Mouse (Mus musculus) lung, postnatal 10 days (tissue): ENCODE measurements around the gene Naa35.
A peak's percentile ranks its signal among the peaks of the same experiment; 100 is the strongest.

Experiments
- DNase-seq: peaks from one replicate; pipeline ENCODE4 v3.0.0; 2021

Gene Naa35

DNA sequence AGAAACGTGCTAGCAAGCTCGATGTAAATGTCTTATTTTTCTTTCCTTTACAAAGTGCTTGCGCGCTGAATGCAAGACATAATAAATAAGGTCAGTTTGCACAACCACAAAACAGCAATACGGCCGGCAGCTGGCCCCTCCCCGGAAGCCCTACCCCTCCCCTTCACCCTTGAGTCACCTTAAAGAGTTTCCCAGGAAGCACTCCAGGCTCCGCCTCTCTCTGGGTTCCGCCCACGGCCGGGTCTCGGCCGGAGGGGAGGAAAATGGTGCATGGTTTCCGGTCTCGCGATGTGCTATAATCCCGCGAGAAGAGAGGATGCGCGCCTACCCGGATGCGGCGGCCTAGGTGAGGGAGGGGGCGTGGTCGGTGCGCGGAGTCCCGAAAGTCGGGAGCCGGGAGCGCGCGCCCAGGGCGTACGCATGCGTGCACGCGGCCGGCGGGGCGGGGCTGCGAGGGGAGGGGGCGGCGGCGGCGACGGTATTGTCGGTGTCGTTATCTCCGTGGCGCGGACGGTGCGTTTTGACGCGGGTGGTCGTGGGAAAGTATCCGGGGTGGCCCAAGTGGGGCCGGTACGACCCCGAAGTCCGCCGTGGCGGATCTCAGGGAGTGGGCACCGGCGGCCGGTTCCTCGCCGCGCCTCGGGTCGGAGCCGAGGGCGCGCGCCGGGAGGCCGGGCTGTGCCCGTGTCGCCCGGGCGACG is at the start of gene Naa35, which contains the start of gene Agtpbp1:
TSS of gene Naa35 (plus strand) at position 313 of the 701 bp plus-strand sequence.
TSS of gene Agtpbp1 (minus strand) at position 281 of the 701 bp plus-strand sequence.
- peak; percentile 100 for DNase-seq

- DNase-seq = no peak
These were observed 49.3 kb upstream of the Naa35 start for GRCm38 (mm10) chr13:59535746-59536145.

DNA sequence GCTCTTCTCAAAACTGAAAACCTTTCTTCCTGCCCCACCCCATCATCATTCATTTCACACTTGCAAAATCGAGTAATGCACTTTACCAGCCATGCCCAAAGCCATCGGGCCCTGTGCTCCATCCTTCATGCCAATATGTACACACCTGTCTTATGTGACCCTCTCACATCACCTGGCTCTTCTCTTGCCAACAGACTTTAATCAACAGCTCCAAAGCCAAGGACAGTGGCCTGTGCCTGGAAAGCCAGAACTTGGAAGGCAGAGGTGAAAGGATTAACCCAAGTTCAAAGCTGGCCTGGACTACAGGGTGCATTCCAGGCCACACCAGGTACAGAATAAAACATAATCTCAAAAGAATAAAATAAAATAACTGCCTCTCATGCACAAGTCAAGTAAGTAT is 48.4 kb upstream of the Naa35 start:
- no peak for DNase-seq

GRCm38 (mm10) chr13:59538661-59539060 is 46.4 kb upstream of the Naa35 start:
- no peak for DNase-seq

DNA sequence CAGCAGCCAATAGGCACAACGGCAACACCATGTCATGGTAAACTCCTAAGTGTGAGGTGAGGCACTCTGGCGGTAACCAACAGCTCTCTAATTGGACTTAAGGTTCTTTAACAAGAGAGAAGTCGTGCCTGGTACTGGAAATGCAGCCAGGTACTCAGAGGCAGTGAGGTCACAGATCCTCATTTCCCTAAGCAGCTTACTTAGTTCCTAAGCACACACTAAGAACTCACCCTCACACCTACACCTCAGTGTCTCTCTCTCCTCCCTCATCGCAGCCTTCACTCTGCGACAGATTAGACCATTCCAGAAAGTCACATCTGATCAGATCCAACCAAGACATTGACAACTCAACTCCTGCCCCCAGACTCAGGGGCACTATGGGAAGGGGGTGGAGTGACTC is 45.0 kb upstream of the Naa35 start:
- DNase-seq = no peak

- DNase-seq = no peak
These were observed 42.6 kb upstream of the Naa35 start for GRCm38 (mm10) chr13:59542411-59542810.

DNA sequence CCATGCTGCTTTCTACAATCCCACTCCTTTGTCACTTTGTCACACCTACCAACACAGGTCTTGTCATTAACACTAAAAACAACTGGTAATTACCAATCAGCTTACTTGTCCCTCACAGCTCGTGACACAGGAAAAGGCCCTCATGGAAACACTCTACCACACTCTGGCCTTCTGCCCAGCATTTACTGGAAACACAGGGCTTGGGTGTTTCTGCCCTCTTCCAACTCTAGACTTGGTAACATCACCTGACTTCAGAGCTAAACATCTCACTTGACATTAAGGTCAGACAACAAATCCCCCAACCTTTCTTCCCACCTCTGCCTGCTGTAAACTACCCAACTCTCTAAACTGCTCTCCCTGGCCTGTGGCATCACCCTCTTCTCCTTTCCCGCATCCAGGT is 38.0 kb upstream of the Naa35 start:
- peak; percentile 52 for DNase-seq

GRCm38 (mm10) chr13:59547716-59548115 is 37.3 kb upstream of the Naa35 start:
- DNase-seq = peak; percentile 68

DNA sequence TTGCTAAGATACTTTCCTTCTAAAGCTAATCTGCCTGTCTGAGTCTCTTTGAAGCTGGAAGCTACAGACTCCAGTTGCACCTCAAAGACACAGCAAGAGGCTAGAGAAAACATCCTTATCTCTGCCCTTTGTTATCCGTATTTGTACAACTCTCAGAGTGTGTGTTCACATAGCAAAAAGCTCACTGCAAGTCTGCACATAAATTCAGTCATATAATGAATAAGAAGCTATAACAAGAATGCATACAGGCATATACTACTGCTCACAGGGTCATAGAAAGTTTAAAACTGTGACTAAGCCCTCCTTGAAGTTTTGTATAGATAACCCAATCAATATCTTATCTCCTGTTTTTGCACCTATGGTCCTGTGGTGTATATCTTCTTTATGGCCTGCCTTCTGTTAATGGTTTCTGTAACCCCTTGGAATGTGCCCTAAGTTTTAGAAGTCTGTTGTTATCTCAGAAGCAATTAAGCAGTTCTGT is 35.7 kb upstream of the Naa35 start:
- DNase-seq = no peak

GRCm38 (mm10) chr13:59552286-59552685 is 32.8 kb upstream of the Naa35 start:
- DNase-seq = no peak

DNA sequence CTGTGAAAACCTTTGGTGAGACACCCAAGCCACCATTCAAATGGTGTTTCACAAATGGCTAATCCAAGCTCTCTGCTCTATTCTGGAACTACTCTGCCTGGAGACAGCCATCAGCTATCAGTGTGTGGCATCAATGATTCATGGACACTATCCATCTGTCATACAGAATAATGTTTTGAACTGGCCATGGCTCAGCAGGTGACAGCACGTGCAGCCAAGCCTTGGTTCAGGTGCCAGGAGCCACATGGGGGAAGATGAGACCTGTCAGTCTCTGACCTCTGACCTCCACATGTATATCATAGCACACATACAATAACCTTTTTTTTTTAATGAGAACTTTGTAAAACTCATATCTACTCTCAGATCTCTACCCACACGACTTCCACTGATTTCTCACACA is 32.3 kb upstream of the Naa35 start:
- DNase-seq = no peak

DNA sequence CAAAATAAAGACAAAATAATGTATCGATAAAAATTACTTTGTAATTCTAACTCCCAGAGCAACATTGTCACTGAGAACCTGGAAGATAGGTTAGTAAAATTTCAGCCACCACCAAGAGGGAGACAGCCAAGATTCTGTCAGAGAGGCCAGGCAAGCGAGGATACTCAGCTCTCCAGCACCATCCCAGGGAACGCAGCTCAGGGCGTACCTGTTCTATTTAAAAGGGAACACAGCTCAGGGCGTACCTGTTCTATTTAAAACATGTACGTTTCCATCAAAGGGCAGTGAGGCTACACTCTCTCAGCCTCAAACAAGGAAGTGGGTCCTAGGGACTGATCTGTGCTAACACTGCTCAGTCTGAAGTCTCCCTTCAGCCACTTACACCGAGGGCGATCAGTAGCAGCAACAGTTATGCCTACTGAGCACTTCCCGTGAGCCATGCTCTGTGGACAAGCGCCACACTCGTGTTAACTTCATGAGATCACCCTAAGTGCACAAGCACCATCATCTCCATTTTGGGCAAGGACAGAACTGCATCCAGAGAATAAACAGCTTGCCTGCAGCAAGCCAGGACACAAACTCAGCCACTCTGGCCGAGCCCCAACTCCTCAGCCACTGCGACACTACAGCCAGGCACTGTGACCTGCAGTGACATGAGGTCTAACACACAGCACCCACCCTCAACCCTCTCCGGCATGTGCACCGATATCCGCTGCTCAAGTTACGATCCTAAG is 30.1 kb upstream of the Naa35 start:
- no peak for DNase-seq

DNA sequence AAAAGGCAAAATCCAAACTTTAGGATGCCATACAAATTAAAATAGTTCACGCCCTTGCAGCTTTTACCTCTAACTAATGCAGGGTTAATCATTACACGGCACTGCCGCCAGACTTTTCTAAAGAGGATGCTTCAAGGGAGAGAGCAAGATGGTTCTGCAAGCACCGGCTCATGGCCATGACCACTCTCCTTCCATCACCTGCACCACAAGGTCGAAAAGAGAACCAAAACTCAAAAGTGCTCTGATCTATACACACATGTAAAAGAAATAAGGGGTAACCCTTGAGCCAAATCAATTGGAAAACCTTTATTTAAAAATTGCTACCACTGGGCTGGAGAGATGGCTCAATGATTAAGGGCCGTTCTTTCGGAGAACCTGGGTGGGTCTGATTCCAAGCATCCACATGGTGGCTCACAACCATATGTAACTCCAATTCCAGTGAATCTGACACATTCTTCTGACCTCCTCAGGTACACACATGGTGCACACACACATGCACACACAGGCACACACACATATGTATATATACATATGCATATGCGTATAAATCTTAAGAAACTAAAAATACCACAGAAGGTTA is 29.4 kb upstream of the Naa35 start:
- no peak for DNase-seq

- DNase-seq = peak; percentile 73
These were observed 28.4 kb upstream of the Naa35 start for GRCm38 (mm10) chr13:59556670-59557069.

GRCm38 (mm10) chr13:59557185-59557985 is 27.7 kb upstream of the Naa35 start:
- peak; percentile 93 for DNase-seq

GRCm38 (mm10) chr13:59558776-59559175 is 26.3 kb upstream of the Naa35 start:
- DNase-seq = no peak

DNA sequence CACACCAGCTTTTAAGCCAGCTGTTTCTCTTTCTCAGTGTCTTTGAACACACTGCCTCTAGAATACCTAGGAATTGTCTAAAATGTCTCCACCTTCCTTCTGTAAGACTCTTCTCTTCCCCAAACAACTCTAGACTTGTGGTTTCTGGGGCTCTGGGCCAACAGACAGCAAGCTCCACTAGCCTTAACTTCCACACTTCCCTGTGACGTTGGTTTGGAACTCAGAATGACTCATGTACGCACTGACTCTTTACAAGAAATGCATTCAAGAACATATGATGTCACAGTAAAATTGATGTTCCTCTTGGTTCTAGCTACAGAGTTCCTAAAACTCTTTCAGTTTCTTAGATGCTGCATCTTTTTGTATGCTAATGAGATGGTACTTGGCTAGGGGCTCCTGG is 22.6 kb upstream of the Naa35 start:
- no peak for DNase-seq

DNA sequence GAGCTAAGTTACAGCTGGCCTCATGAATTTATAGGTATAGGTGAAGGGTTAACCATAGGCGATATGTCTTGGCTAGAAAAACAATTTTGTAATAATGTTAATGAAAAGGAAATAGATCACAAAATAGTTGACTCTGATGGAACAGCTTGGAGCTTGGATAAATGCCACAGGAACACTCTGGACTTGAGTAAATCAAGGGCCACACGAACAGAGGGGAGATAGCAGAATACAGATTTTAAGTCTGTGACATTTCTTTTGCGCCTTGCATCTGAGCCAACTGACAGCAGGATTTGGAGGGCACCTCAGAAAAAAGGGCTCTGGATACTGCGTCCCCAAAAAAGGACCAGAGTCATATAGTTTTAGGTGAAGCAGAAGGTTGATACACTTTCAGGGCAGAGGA is 20.6 kb upstream of the Naa35 start:
- peak; percentile 49 for DNase-seq

- no peak for DNase-seq
These were observed 20.1 kb upstream of the Naa35 start for GRCm38 (mm10) chr13:59564923-59565322.

- no peak for DNase-seq
These were observed 19.0 kb upstream of the Naa35 start for GRCm38 (mm10) chr13:59565945-59566520.

DNA sequence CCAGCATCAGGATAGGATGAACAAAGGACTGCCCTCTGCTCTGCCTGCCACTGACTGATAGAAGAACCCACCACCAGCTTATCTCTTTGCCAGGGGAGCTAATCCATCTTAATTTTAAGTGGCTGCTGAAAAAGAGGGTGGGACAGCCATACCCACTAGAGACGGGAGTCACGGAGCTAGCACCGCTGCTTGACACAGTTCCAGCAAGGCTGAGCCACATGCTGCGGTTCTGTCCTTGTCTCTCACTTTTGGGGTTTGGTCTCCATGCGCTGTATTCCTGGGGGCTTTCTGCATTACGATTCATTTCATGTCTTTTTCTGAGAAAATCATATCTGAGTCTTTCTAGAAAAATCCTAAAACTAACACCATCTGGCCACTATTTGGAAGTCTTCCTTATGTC is 14.0 kb upstream of the Naa35 start:
- DNase-seq = no peak

GRCm38 (mm10) chr13:59572549-59572948 is 12.5 kb upstream of the Naa35 start:
- DNase-seq = peak; percentile 22

DNA sequence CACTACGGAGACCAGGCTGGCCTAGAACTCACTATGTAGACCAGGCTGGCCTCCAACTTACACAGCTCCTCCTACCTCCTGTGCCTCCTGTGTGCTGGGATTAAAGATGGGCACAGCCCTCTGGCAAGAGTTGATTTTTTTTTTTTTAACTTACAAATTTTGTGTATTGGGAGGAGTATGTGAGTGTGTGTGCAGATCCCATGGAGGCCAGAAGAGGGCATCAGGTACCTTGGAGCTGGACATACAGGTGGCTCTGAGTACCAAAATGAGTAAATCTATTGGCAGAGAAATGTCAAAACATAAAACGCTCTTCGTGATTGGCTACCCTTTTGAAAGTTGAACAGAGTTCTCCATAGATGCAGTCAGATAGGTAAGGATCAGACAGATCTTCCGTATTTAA is 4.1 kb upstream of the Naa35 start:
- DNase-seq = no peak
